Mouse (Mus musculus) erythroblast, embryonic 14.5 days (primary cell): ENCODE measurements around the gene Otulin. TPM values are rescaled to one million over a fixed set of nuclear protein-coding genes. Genes with fewer than 3 reads are reported as not detected.

ENCODE experiments used
- H3K27me3 ChIP-seq: 2 replicates; pipeline ENCODE4 v1.6.1; 2012; ENCODE audit warnings: inconsistent platforms; ENCODE audit not compliant: control insufficient read depth
- H3K36me3 ChIP-seq: 2 replicates; pipeline ENCODE4 v1.6.1; 2012; ENCODE audit warnings: mild to moderate bottlenecking, inconsistent platforms; ENCODE audit not compliant: control insufficient read depth
- H3K4me1 ChIP-seq: 2 replicates; pipeline ENCODE4 v1.6.1; 2012; ENCODE audit warnings: inconsistent platforms; ENCODE audit not compliant: control insufficient read depth
- H3K4me3 ChIP-seq: replicated peaks from 2 replicates; pipeline ENCODE3; 2012; ENCODE audit warnings: moderate library complexity, mild to moderate bottlenecking, inconsistent platforms
- H3K9me3 ChIP-seq: 2 replicates; pipeline ENCODE4 v1.6.1; 2012; ENCODE audit warnings: low read length, inconsistent platforms, mixed read lengths; ENCODE audit not compliant: control insufficient read depth
- GATA1 ChIP-seq: IDR thresholded peaks from 2 replicates; pipeline ENCODE4 v1.6.1; 2012; ENCODE audit warnings: low read length, inconsistent platforms, mixed read lengths
- TAL1 ChIP-seq: IDR thresholded peaks from 3 replicates; pipeline ENCODE4 v1.6.1; 2012; ENCODE audit warnings: low read length, inconsistent platforms, mixed read lengths
- polyA plus RNA-seq: library from polyadenylated mRNA; stranded (reverse); fragments of >175 nt; gene quantifications from 2 replicates; pipeline ENCODE4 v1.2.3, GENCODE M21; 2012

Gene Otulin
- polyA plus RNA-seq, 1 experiment, result 1.0 TPM

- TF ChIP-seq TAL1 (no peak), GATA1 (no peak)
- peaks cover 31% of the 10 kb centered on the region for H3K36me3 ChIP-seq
- no peaks in the 10 kb centered on the region for H3K27me3 ChIP-seq
- no peak overlapping the region for H3K4me3 ChIP-seq
- no peaks in the 10 kb centered on the region for H3K9me3 ChIP-seq
- peaks cover 14% of the 10 kb centered on the region for H3K4me1 ChIP-seq
These were observed 112.5 kb downstream of the Otulin start for GRCm38 (mm10) chr15:27518026-27518425.

GRCm38 (mm10) chr15:27516927-27517326 lies 113.6 kb downstream of the Otulin start:
- TF ChIP-seq TAL1, result no peak
- Histone ChIP-seq H3K36me3 (peaks cover 32% of the 10 kb centered on the region), H3K27me3 (no peaks in the 10 kb centered on the region), H3K4me1 (peaks cover 14% of the 10 kb centered on the region), H3K9me3 (no peaks in the 10 kb centered on the region), H3K4me3 (no peak overlapping the region)

- H3K9me3 ChIP-seq, result no peaks in the 10 kb centered on the region
- peaks cover 48% of the 10 kb centered on the region for H3K36me3 ChIP-seq
- no peaks in the 10 kb centered on the region for H3K27me3 ChIP-seq
- H3K4me1 ChIP-seq, result peaks cover 33% of the 10 kb centered on the region
- H3K4me3 ChIP-seq, result no peak overlapping the region
- TF ChIP-seq GATA1, result no peak
- TF ChIP-seq TAL1, result no peak
These were observed 121.5 kb downstream of the Otulin start for GRCm38 (mm10) chr15:27508982-27509381.

GRCm38 (mm10) chr15:27508169-27508568 lies 122.3 kb downstream of the Otulin start:
- Histone ChIP-seq H3K27me3 (no peaks in the 10 kb centered on the region), H3K4me3 (no peak overlapping the region), H3K4me1 (peaks cover 39% of the 10 kb centered on the region), H3K9me3 (no peaks in the 10 kb centered on the region), H3K36me3 (peaks cover 52% of the 10 kb centered on the region)
- TF ChIP-seq TAL1 (no peak), GATA1 (no peak)

- no peaks in the 10 kb centered on the region for H3K9me3 ChIP-seq
- H3K27me3 ChIP-seq, result no peaks in the 10 kb centered on the region
- peaks cover 45% of the 10 kb centered on the region for H3K4me1 ChIP-seq
- H3K36me3 ChIP-seq, result peaks cover 57% of the 10 kb centered on the region
- TF ChIP-seq GATA1 (no peak), TAL1 (no peak)
- H3K4me3 ChIP-seq, result no peak overlapping the region
These were observed 123.4 kb downstream of the Otulin start for GRCm38 (mm10) chr15:27506893-27507596.

- no peak for TF ChIP-seq TAL1
- no peak for TF ChIP-seq GATA1
- Histone ChIP-seq H3K36me3 (peaks cover 56% of the 10 kb centered on the region), H3K9me3 (no peaks in the 10 kb centered on the region), H3K27me3 (no peaks in the 10 kb centered on the region), H3K4me1 (peaks cover 52% of the 10 kb centered on the region), H3K4me3 (no peak overlapping the region)
These were observed 124.2 kb downstream of the Otulin start for GRCm38 (mm10) chr15:27506127-27506886.

GRCm38 (mm10) chr15:27503801-27504730 lies 126.4 kb downstream of the Otulin start:
- Histone ChIP-seq H3K36me3 (peaks cover 67% of the 10 kb centered on the region), H3K4me3 (no peak overlapping the region), H3K9me3 (no peaks in the 10 kb centered on the region), H3K27me3 (no peaks in the 10 kb centered on the region), H3K4me1 (peaks cover 74% of the 10 kb centered on the region)
- TF ChIP-seq TAL1 (no peak), GATA1 (no peak)

- TF ChIP-seq TAL1 (no peak), GATA1 (no peak)
- H3K9me3 ChIP-seq, result no peaks in the 10 kb centered on the region
- H3K36me3 ChIP-seq, result peaks cover 63% of the 10 kb centered on the region
- no peaks in the 10 kb centered on the region for H3K27me3 ChIP-seq
- peaks cover 79% of the 10 kb centered on the region for H3K4me1 ChIP-seq
- H3K4me3 ChIP-seq, result no peak overlapping the region
These were observed 127.3 kb downstream of the Otulin start for GRCm38 (mm10) chr15:27503221-27503620.
